Mouse (Mus musculus): ENCODE data around the gene Luc7l3. TPM values are rescaled to one million over a fixed set of nuclear protein-coding genes. Genes with fewer than 3 reads are reported as not detected.
A peak's percentile ranks its signal among the peaks of the same experiment; 100 is the strongest.

Luc7l3 gene
- polyA plus RNA-seq, 1 experiment from 2014 or later = 35.8 TPM

DNA sequence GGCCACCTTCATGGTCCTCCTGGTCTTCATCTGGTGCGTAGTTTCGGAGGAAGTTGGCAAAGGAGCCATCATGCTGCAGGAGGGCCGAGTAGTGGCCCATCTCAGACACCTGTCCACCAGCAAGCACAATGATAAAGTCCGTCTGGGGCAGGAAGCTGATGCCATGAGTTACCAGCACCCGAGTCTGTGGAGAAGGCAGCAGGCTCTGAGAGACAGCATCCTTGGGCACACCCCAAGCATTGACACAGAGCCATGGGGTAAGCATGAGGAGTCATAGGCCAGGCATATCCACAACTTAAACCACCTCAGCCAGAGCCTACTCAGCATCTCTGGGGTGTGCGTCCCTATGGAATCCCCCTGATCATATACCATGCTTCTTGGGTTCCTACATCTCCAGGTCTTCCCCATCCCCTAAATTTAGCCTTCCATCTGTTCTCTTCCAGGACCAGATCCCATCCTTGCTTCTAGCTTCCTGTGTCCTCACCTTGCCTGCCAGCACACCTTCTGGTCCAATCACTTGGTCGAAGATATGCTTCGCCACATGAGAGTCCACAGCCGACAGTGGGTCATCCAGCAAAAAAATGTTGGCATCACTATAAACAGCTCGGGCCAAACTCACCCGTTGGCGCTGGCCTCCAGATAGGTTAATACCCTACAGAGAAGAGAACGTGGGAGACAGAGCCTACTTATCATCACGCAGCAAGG, 39.5 kb upstream of the Luc7l3 start:
- H3K4me1 ChIP-seq (ENCODE audit: insufficient read depth) = no peaks in the 10 kb centered on the region
- no peaks in the 10 kb centered on the region for H3K36me3 ChIP-seq (replicated peaks; ENCODE audit: insufficient read depth, low read length)
- no peak overlapping the region for H3K9ac ChIP-seq (replicated peaks)
- H3K9me3 ChIP-seq (ENCODE audit: low read length) = 0 out of 2 replicates have a peak, but pooled peaks cover 2% of the 10 kb centered on the region
- TF ChIP-seq CTCF (IDR thresholded peaks at IDR 0.05; ENCODE audit: low read depth) (no peak), EP300 (IDR thresholded peaks at IDR 0.05; ENCODE audit: low read depth) (no peak)
- ATAC-seq = no peak
- H3K27ac ChIP-seq (ENCODE audit: low read depth) = no peak overlapping the region
- 0 out of 2 replicates have a peak, but pooled peaks cover 2% of the 10 kb centered on the region for H3K27me3 ChIP-seq (ENCODE audit: insufficient read depth, low read length)
- 80% methylated on average over 14 of the region's 14 CpGs for WGBS (ENCODE audit: insufficient replicate concordance)
- DNase-seq = no peak
- H3K4me2 ChIP-seq (ENCODE audit: low read depth, low read length) = no peak overlapping the region
- H3K4me3 ChIP-seq (ENCODE audit: low read depth, low read length) = no peak overlapping the region

- DNase-seq (no peak), ATAC-seq (no peak)
- no peak overlapping the region for H3K4me2 ChIP-seq (ENCODE audit: low read depth, low read length)
- H3K9ac ChIP-seq (replicated peaks) = no peak overlapping the region
- no peaks in the 10 kb centered on the region for H3K4me1 ChIP-seq (ENCODE audit: insufficient read depth)
- WGBS (ENCODE audit: insufficient replicate concordance) = 89% methylated on average over 12 of the region's 12 CpGs
- H3K9me3 ChIP-seq (ENCODE audit: low read length) = no peaks in the 10 kb centered on the region
- H3K27me3 ChIP-seq (ENCODE audit: insufficient read depth, low read length) = 0 out of 2 replicates have a peak, but pooled peaks cover 2% of the 10 kb centered on the region
- no peaks in the 10 kb centered on the region for H3K36me3 ChIP-seq (replicated peaks; ENCODE audit: insufficient read depth, low read length)
- H3K4me3 ChIP-seq (ENCODE audit: low read depth, low read length) = no peak overlapping the region
- no peak overlapping the region for H3K27ac ChIP-seq (ENCODE audit: low read depth)
- TF ChIP-seq EP300 (IDR thresholded peaks at IDR 0.05; ENCODE audit: low read depth) = no peak
- no peak for TF ChIP-seq CTCF (IDR thresholded peaks at IDR 0.05; ENCODE audit: low read depth)
These were observed 37.4 kb upstream of the Luc7l3 start for GRCm38 (mm10) chr11:94359168-94359567.

GRCm38 (mm10) chr11:94355521-94356217, 33.9 kb upstream of the Luc7l3 start:
- TF ChIP-seq EP300 (IDR thresholded peaks at IDR 0.05; ENCODE audit: low read depth) = no peak
- TF ChIP-seq CTCF (IDR thresholded peaks at IDR 0.05; ENCODE audit: low read depth) = no peak
- 73% methylated on average over 9 of the region's 9 CpGs for WGBS (ENCODE audit: insufficient replicate concordance)
- Histone ChIP-seq H3K9me3 (ENCODE audit: low read length) (no peaks in the 10 kb centered on the region), H3K27me3 (ENCODE audit: insufficient read depth, low read length) (0 out of 2 replicates have a peak, but pooled peaks cover 2% of the 10 kb centered on the region), H3K9ac (replicated peaks) (no peak overlapping the region), H3K4me1 (ENCODE audit: insufficient read depth) (peaks cover 2% of the 10 kb centered on the region; the same call in 1 of the 2 replicates), H3K4me2 (ENCODE audit: low read depth, low read length) (no peak overlapping the region), H3K4me3 (ENCODE audit: low read depth, low read length) (no peak overlapping the region), H3K27ac (ENCODE audit: low read depth) (no peak overlapping the region), H3K36me3 (replicated peaks; ENCODE audit: insufficient read depth, low read length) (no peaks in the 10 kb centered on the region)
- DNase-seq (no peak), ATAC-seq (no peak)

DNA sequence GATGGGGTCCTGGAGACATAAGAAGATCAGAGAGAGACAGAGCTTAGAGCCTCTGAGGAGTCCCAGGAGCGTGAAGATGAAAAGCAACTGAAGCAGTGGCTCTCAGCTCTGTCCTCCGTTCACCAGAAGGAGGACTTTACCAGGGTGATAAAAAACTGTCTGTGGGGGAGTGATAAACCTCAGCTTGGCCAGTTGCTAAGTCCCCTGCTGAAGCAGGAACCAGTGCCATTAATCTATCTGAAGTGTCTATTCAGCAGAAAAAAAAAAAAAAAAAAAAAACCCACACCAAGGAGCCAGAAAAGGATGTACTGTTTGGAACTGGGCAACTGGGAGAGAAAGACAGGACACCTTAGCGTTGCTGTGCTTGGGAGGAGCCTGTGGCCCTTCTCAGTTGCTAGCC, 29.3 kb upstream of the Luc7l3 start:
- ATAC-seq (peak; percentile 40; the same call in 1 of the 2 replicates), DNase-seq (no peak)
- peak overlapping the region; percentile 40 for H3K4me2 ChIP-seq (ENCODE audit: low read depth, low read length)

GRCm38 (mm10) chr11:94350337-94350736, 28.5 kb upstream of the Luc7l3 start:
- DNase-seq (no peak), ATAC-seq (no peak)
- whole genome bisulfite sequencing (ENCODE audit: insufficient replicate concordance) = 35% methylated on average over 1 of the region's 1 CpGs
- no peaks in the 10 kb centered on the region for H3K36me3 ChIP-seq (replicated peaks; ENCODE audit: insufficient read depth, low read length)
- H3K27ac ChIP-seq (ENCODE audit: low read depth) = peak overlapping the region; percentile 29
- H3K4me2 ChIP-seq (ENCODE audit: low read depth, low read length) = peak overlapping the region; percentile 40; the same call in 1 of the 2 replicates
- no peak overlapping the region for H3K9ac ChIP-seq (replicated peaks)
- no peaks in the 10 kb centered on the region for H3K27me3 ChIP-seq (ENCODE audit: insufficient read depth, low read length)
- TF ChIP-seq CTCF (IDR thresholded peaks at IDR 0.05; ENCODE audit: low read depth) = no peak
- no peak for TF ChIP-seq EP300 (IDR thresholded peaks at IDR 0.05; ENCODE audit: low read depth)
- H3K9me3 ChIP-seq (ENCODE audit: low read length) = no peaks in the 10 kb centered on the region
- H3K4me1 ChIP-seq (ENCODE audit: insufficient read depth) = peaks cover 14% of the 10 kb centered on the region; the same call in 1 of the 2 replicates
- no peak overlapping the region for H3K4me3 ChIP-seq (ENCODE audit: low read depth, low read length)

More for the DNA sequence above, 29.3 kb upstream of the Luc7l3 start:
- TF ChIP-seq EP300 (IDR thresholded peaks at IDR 0.05; ENCODE audit: low read depth) (peak; percentile 51; the same call in 1 of the 2 replicates), CTCF (IDR thresholded peaks at IDR 0.05; ENCODE audit: low read depth) (peak; percentile 10; the same call in 1 of the 2 replicates)
- no peak overlapping the region for H3K4me3 ChIP-seq (ENCODE audit: low read depth, low read length)
- H3K36me3 ChIP-seq (replicated peaks; ENCODE audit: insufficient read depth, low read length) = no peaks in the 10 kb centered on the region
- H3K9ac ChIP-seq (replicated peaks) = no peak overlapping the region
- no peaks in the 10 kb centered on the region for H3K9me3 ChIP-seq (ENCODE audit: low read length)
- WGBS (ENCODE audit: insufficient replicate concordance) = 26% methylated on average over 3 of the region's 3 CpGs
- H3K4me1 ChIP-seq (ENCODE audit: insufficient read depth) = peaks cover 14% of the 10 kb centered on the region; the same call in 1 of the 2 replicates
- H3K27ac ChIP-seq (ENCODE audit: low read depth) = peak overlapping the region; percentile 29
- H3K27me3 ChIP-seq (ENCODE audit: insufficient read depth, low read length) = no peaks in the 10 kb centered on the region

DNA sequence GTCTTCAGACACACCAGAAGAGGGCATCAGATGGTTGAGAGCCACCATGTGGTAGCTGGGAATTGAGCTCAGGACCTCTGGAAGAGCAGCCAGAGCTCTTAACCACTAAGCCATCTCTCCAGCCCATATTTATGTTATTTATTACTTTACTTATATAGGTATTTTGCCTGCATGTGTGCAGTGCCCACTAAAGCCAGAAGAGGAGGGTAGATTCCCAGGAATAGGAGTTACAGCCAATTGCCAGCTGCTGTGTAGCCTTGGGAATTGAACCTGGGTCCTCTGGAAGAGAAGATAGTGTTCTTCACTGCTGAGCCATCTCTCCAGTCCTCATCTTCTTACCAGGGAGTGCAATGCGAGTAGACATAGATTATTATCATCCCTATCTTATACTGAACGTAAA, 28.1 kb upstream of the Luc7l3 start:
- H3K4me2 ChIP-seq (ENCODE audit: low read depth, low read length) = no peak overlapping the region
- peaks cover 14% of the 10 kb centered on the region; the same call in 1 of the 2 replicates for H3K4me1 ChIP-seq (ENCODE audit: insufficient read depth)
- ATAC-seq (no peak), DNase-seq (no peak)
- no peaks in the 10 kb centered on the region for H3K36me3 ChIP-seq (replicated peaks; ENCODE audit: insufficient read depth, low read length)
- no peaks in the 10 kb centered on the region for H3K27me3 ChIP-seq (ENCODE audit: insufficient read depth, low read length)
- TF ChIP-seq CTCF (IDR thresholded peaks at IDR 0.05; ENCODE audit: low read depth) = peak; percentile 38; the same call in 1 of the 2 replicates
- TF ChIP-seq EP300 (IDR thresholded peaks at IDR 0.05; ENCODE audit: low read depth) = no peak
- WGBS (ENCODE audit: insufficient replicate concordance) = 35% methylated on average over 2 of the region's 2 CpGs
- no peak overlapping the region for H3K4me3 ChIP-seq (ENCODE audit: low read depth, low read length)
- no peak overlapping the region for H3K9ac ChIP-seq (replicated peaks)
- H3K9me3 ChIP-seq (ENCODE audit: low read length) = no peaks in the 10 kb centered on the region
- H3K27ac ChIP-seq (ENCODE audit: low read depth) = no peak overlapping the region

Data from liver, postnatal 0 days (tissue).